Mouse (Mus musculus) cerebellum, adult 11-12 months (tissue): ENCODE measurements around the gene Prrt4.
A peak's percentile ranks its signal among the peaks of the same experiment; 100 is the strongest.
"Not testable (repeated sequence)": the region's sequence is repeated elsewhere in the genome, so short reads cannot be mapped to it uniquely, and the experiment has no call there.

Experiments
- DNase-seq: peaks from one replicate; pipeline ENCODE4 v3.0.0; 2022

Prrt4 gene

GRCm38 (mm10) chr6:29198309-29199222, 19.2 kb upstream of the Prrt4 start:
- peak; percentile 82 for DNase-seq

- DNase-seq: peak; percentile 7
Measured at GRCm38 (mm10) chr6:29195846-29196698, 16.7 kb upstream of the Prrt4 start.

- no peak for DNase-seq
Measured at GRCm38 (mm10) chr6:29195146-29195545, 15.8 kb upstream of the Prrt4 start.

GRCm38 (mm10) chr6:29193961-29194750, 14.8 kb upstream of the Prrt4 start:
- no peak for DNase-seq

GRCm38 (mm10) chr6:29187936-29188335, 8.6 kb upstream of the Prrt4 start:
- DNase-seq: no peak

GRCm38 (mm10) chr6:29179843-29180242, 459 bp upstream of the Prrt4 start:
- DNase-seq: no peak

GRCm38 (mm10) chr6:29177901-29178879, 1.2 kb downstream of the Prrt4 start:
- DNase-seq: no peak

GRCm38 (mm10) chr6:29175113-29175512, 4.3 kb downstream of the Prrt4 start:
- no peak for DNase-seq

GRCm38 (mm10) chr6:29174368-29174767, 5.0 kb downstream of the Prrt4 start:
- no peak for DNase-seq

GRCm38 (mm10) chr6:29170952-29171388, 8.4 kb downstream of the Prrt4 start:
- peak; percentile 80 for DNase-seq

GRCm38 (mm10) chr6:29170063-29170921, 9.1 kb downstream of the Prrt4 start:
- DNase-seq: peak; percentile 56

- no peak for DNase-seq
Measured at GRCm38 (mm10) chr6:29169675-29170062, 9.7 kb downstream of the Prrt4 start.

GRCm38 (mm10) chr6:29168871-29169270, 10.5 kb downstream of the Prrt4 start:
- no peak for DNase-seq

- DNase-seq: peak; percentile 33
Measured at GRCm38 (mm10) chr6:29166196-29166595, 13.2 kb downstream of the Prrt4 start.

GRCm38 (mm10) chr6:29164314-29165244, 14.8 kb downstream of the Prrt4 start, which contains the start of gene Rbm28:
Gene Rbm28 (minus strand): TSS chr6:29165006.
- peak; percentile 89 for DNase-seq

- not testable (repeated sequence) for DNase-seq
Measured at GRCm38 (mm10) chr6:29161291-29161690, 18.1 kb downstream of the Prrt4 start.

GRCm38 (mm10) chr6:29160786-29161185, 18.6 kb downstream of the Prrt4 start:
- no peak for DNase-seq

- DNase-seq: no peak
Measured at GRCm38 (mm10) chr6:29156326-29156725, 23.1 kb downstream of the Prrt4 start.

- no peak for DNase-seq
Measured at GRCm38 (mm10) chr6:29150001-29150400, 29.4 kb downstream of the Prrt4 start.
